Mouse (Mus musculus): ENCODE data around the gene Tfdp2.

GRCm38 (mm10) chr9:96217799-96218198 lies 21.7 kb downstream of the Tfdp2 start:
- TF ChIP-seq POLR2A (IDR thresholded peaks at IDR 0.05; ENCODE audit: low read depth, low read length) (no peak), CTCF (IDR thresholded peaks at IDR 0.05; ENCODE audit: extremely low read depth, insufficient read depth, insufficient read length, insufficient replicate concordance) (no peak)
